Mouse (Mus musculus): ENCODE measurements around the gene Gpha2. TPM values are rescaled to one million over a fixed set of nuclear protein-coding genes. Genes with fewer than 3 reads are reported as not detected.

Gene Gpha2
- not detected in 2 replicates for polyA plus RNA-seq (2014; fragmentation: Nextera tagmentation; extraction: Ambion mirVana)

- no peak within 1 kb of the TSS for H3K4me3 ChIP-seq (ENCODE audit: low read depth, low read length)
- H3K27me3 ChIP-seq (ENCODE audit: control insufficient read depth, insufficient read depth, low read length) = no peaks in the 10 kb centered on the region
- no peak within 1 kb of the TSS for H3K4me2 ChIP-seq (ENCODE audit: low read depth, low read length)
- ATAC-seq (ENCODE audit: low read depth) = no peak
- no peak within 1 kb of the TSS for H3K9ac ChIP-seq (replicated peaks; ENCODE audit: low read depth, low read length)
- H3K36me3 ChIP-seq (ENCODE audit: control insufficient read depth, insufficient read depth, low read length) = peaks cover 34% of the 10 kb centered on the region
- WGBS = 24% methylated on average over 2 of the region's 2 CpGs
- no peaks in the 10 kb centered on the region for H3K9me3 ChIP-seq (ENCODE audit: control insufficient read depth, low read length)
- H3K4me1 ChIP-seq (ENCODE audit: control insufficient read depth, insufficient read depth, low read length) = no peaks in the 10 kb centered on the region
- H3K27ac ChIP-seq (ENCODE audit: low read depth, low read length) = no peak within 1 kb of the TSS
Measured at GRCm38 (mm10) chr19:6226135-6226534, at the start of gene Gpha2. Gene Gpha2 (plus strand): TSS chr19:6226380.

- Histone ChIP-seq H3K4me1 (ENCODE audit: control insufficient read depth, insufficient read depth, low read length) (no peaks in the 10 kb centered on the region), H3K4me2 (ENCODE audit: low read depth, low read length) (no peak overlapping the region), H3K9ac (replicated peaks; ENCODE audit: low read depth, low read length) (no peak overlapping the region), H3K9me3 (ENCODE audit: control insufficient read depth, low read length) (no peaks in the 10 kb centered on the region), H3K27me3 (ENCODE audit: control insufficient read depth, insufficient read depth, low read length) (no peaks in the 10 kb centered on the region), H3K27ac (ENCODE audit: low read depth, low read length) (no peak overlapping the region), H3K36me3 (ENCODE audit: control insufficient read depth, insufficient read depth, low read length) (no peaks in the 10 kb centered on the region), H3K4me3 (ENCODE audit: low read depth, low read length) (no peak overlapping the region)
- 95% methylated on average over 3 of the region's 6 CpGs for WGBS
- no peak for ATAC-seq (ENCODE audit: low read depth)
Measured at GRCm38 (mm10) chr19:6178775-6179174, 47.4 kb upstream of the Gpha2 start.

GRCm38 (mm10) chr19:6181629-6182028 is 44.6 kb upstream of the Gpha2 start:
- no peak overlapping the region for H3K27ac ChIP-seq (ENCODE audit: low read depth, low read length)
- H3K9ac ChIP-seq (replicated peaks; ENCODE audit: low read depth, low read length) = no peak overlapping the region
- H3K27me3 ChIP-seq (ENCODE audit: control insufficient read depth, insufficient read depth, low read length) = no peaks in the 10 kb centered on the region
- H3K4me2 ChIP-seq (ENCODE audit: low read depth, low read length) = no peak overlapping the region
- H3K9me3 ChIP-seq (ENCODE audit: control insufficient read depth, low read length) = no peaks in the 10 kb centered on the region
- ATAC-seq (ENCODE audit: low read depth) = no peak
- no peaks in the 10 kb centered on the region for H3K4me1 ChIP-seq (ENCODE audit: control insufficient read depth, insufficient read depth, low read length)
- WGBS = 36% methylated on average over 5 of the region's 5 CpGs
- H3K36me3 ChIP-seq (ENCODE audit: control insufficient read depth, insufficient read depth, low read length) = no peaks in the 10 kb centered on the region
- no peak overlapping the region for H3K4me3 ChIP-seq (ENCODE audit: low read depth, low read length)

- Histone ChIP-seq H3K27me3 (ENCODE audit: control insufficient read depth, insufficient read depth, low read length) (no peaks in the 10 kb centered on the region), H3K9ac (replicated peaks; ENCODE audit: low read depth, low read length) (no peak overlapping the region), H3K36me3 (ENCODE audit: control insufficient read depth, insufficient read depth, low read length) (no peaks in the 10 kb centered on the region), H3K4me2 (ENCODE audit: low read depth, low read length) (no peak overlapping the region), H3K4me1 (ENCODE audit: control insufficient read depth, insufficient read depth, low read length) (no peaks in the 10 kb centered on the region), H3K27ac (ENCODE audit: low read depth, low read length) (no peak overlapping the region), H3K4me3 (ENCODE audit: low read depth, low read length) (no peak overlapping the region), H3K9me3 (ENCODE audit: control insufficient read depth, low read length) (no peaks in the 10 kb centered on the region)
- no peak for ATAC-seq (ENCODE audit: low read depth)
- 7% methylated on average over 3 of the region's 3 CpGs for WGBS
Measured at GRCm38 (mm10) chr19:6182534-6182933, 43.6 kb upstream of the Gpha2 start.

GRCm38 (mm10) chr19:6184131-6184530 is 42.0 kb upstream of the Gpha2 start, which contains the start of gene Majin:
Gene Majin (plus strand): TSS chr19:6184388.
- ATAC-seq (ENCODE audit: low read depth) = no peak
- WGBS = 88% methylated on average over 23 of the region's 23 CpGs
- H3K4me3 ChIP-seq (ENCODE audit: low read depth, low read length) = no peak within 1 kb of the TSS
- H3K4me2 ChIP-seq (ENCODE audit: low read depth, low read length) = no peak within 1 kb of the TSS
- no peak within 1 kb of the TSS for H3K27ac ChIP-seq (ENCODE audit: low read depth, low read length)
- H3K9me3 ChIP-seq (ENCODE audit: control insufficient read depth, low read length) = no peaks in the 10 kb centered on the region
- no peaks in the 10 kb centered on the region for H3K4me1 ChIP-seq (ENCODE audit: control insufficient read depth, insufficient read depth, low read length)
- no peak within 1 kb of the TSS for H3K9ac ChIP-seq (replicated peaks; ENCODE audit: low read depth, low read length)
- no peaks in the 10 kb centered on the region for H3K36me3 ChIP-seq (ENCODE audit: control insufficient read depth, insufficient read depth, low read length)
- no peaks in the 10 kb centered on the region for H3K27me3 ChIP-seq (ENCODE audit: control insufficient read depth, insufficient read depth, low read length)

GRCm38 (mm10) chr19:6204265-6204664 is 21.9 kb upstream of the Gpha2 start:
- WGBS = 77% methylated on average over 2 of the region's 2 CpGs
- Histone ChIP-seq H3K4me3 (ENCODE audit: low read depth, low read length) (no peak overlapping the region), H3K9ac (replicated peaks; ENCODE audit: low read depth, low read length) (no peak overlapping the region), H3K4me2 (ENCODE audit: low read depth, low read length) (no peak overlapping the region), H3K36me3 (ENCODE audit: control insufficient read depth, insufficient read depth, low read length) (no peaks in the 10 kb centered on the region), H3K27ac (ENCODE audit: low read depth, low read length) (no peak overlapping the region), H3K9me3 (ENCODE audit: control insufficient read depth, low read length) (no peaks in the 10 kb centered on the region), H3K4me1 (ENCODE audit: control insufficient read depth, insufficient read depth, low read length) (no peaks in the 10 kb centered on the region), H3K27me3 (ENCODE audit: control insufficient read depth, insufficient read depth, low read length) (no peaks in the 10 kb centered on the region)
- ATAC-seq (ENCODE audit: low read depth) = no peak

- Histone ChIP-seq H3K4me1 (ENCODE audit: control insufficient read depth, insufficient read depth, low read length) (no peaks in the 10 kb centered on the region), H3K4me2 (ENCODE audit: low read depth, low read length) (no peak overlapping the region), H3K27me3 (ENCODE audit: control insufficient read depth, insufficient read depth, low read length) (no peaks in the 10 kb centered on the region), H3K9ac (replicated peaks; ENCODE audit: low read depth, low read length) (no peak overlapping the region), H3K27ac (ENCODE audit: low read depth, low read length) (no peak overlapping the region), H3K36me3 (ENCODE audit: control insufficient read depth, insufficient read depth, low read length) (no peaks in the 10 kb centered on the region), H3K4me3 (ENCODE audit: low read depth, low read length) (no peak overlapping the region), H3K9me3 (ENCODE audit: control insufficient read depth, low read length) (no peaks in the 10 kb centered on the region)
- no peak for ATAC-seq (ENCODE audit: low read depth)
- WGBS = 76% methylated on average over 5 of the region's 5 CpGs
Measured at GRCm38 (mm10) chr19:6206716-6207115, 19.5 kb upstream of the Gpha2 start.

- Histone ChIP-seq H3K27me3 (ENCODE audit: control insufficient read depth, insufficient read depth, low read length) (no peaks in the 10 kb centered on the region), H3K36me3 (ENCODE audit: control insufficient read depth, insufficient read depth, low read length) (no peaks in the 10 kb centered on the region), H3K9ac (replicated peaks; ENCODE audit: low read depth, low read length) (no peak overlapping the region), H3K27ac (ENCODE audit: low read depth, low read length) (no peak overlapping the region), H3K4me1 (ENCODE audit: control insufficient read depth, insufficient read depth, low read length) (no peaks in the 10 kb centered on the region), H3K4me2 (ENCODE audit: low read depth, low read length) (no peak overlapping the region), H3K9me3 (ENCODE audit: control insufficient read depth, low read length) (no peaks in the 10 kb centered on the region), H3K4me3 (ENCODE audit: low read depth, low read length) (no peak overlapping the region)
- no peak for ATAC-seq (ENCODE audit: low read depth)
- 65% methylated on average over 6 of the region's 6 CpGs for WGBS
Measured at GRCm38 (mm10) chr19:6216046-6216705, 10.0 kb upstream of the Gpha2 start.

GRCm38 (mm10) chr19:6218606-6219005 is 7.6 kb upstream of the Gpha2 start:
- H3K4me1 ChIP-seq (ENCODE audit: control insufficient read depth, insufficient read depth, low read length) = no peaks in the 10 kb centered on the region
- no peaks in the 10 kb centered on the region for H3K36me3 ChIP-seq (ENCODE audit: control insufficient read depth, insufficient read depth, low read length)
- H3K27ac ChIP-seq (ENCODE audit: low read depth, low read length) = no peak overlapping the region
- no peaks in the 10 kb centered on the region for H3K27me3 ChIP-seq (ENCODE audit: control insufficient read depth, insufficient read depth, low read length)
- H3K4me3 ChIP-seq (ENCODE audit: low read depth, low read length) = no peak overlapping the region
- H3K9ac ChIP-seq (replicated peaks; ENCODE audit: low read depth, low read length) = no peak overlapping the region
- WGBS = 71% methylated on average over 6 of the region's 6 CpGs
- no peak for ATAC-seq (ENCODE audit: low read depth)
- no peaks in the 10 kb centered on the region for H3K9me3 ChIP-seq (ENCODE audit: control insufficient read depth, low read length)
- H3K4me2 ChIP-seq (ENCODE audit: low read depth, low read length) = no peak overlapping the region

Data from neural tube, embryonic 14.5 days (tissue).